Mouse (Mus musculus) stomach, embryonic 15.5 days (tissue): ENCODE data around the gene Ank3. TPM values are rescaled to one million over a fixed set of nuclear protein-coding genes. Genes with fewer than 3 reads are reported as not detected.

ENCODE experiments used
- ATAC-seq: fragments of 200-750 bp; cut with Nextera tagmentation; 2 replicates; pipeline ENCODE4 v1.8.0; 2017; ENCODE audit warnings: low read depth, moderate number of reproducible peaks, moderate TSS enrichment; ENCODE audit not compliant: insufficient read depth, low FRiP score
- H3K27ac ChIP-seq: fragments of 300-500 bp; sonication (generic); 2 replicates; pipeline ENCODE4 v1.5.1; 2015; ENCODE audit warnings: mild to moderate bottlenecking, inconsistent platforms
- H3K27me3 ChIP-seq: fragments of 300-500 bp; sonication (generic); replicated peaks from 2 replicates; pipeline ENCODE4 v1.6.1; 2015; ENCODE audit warnings: inconsistent platforms
- H3K36me3 ChIP-seq: fragments of 300-500 bp; sonication (generic); 2 replicates; pipeline ENCODE4 v1.6.1; 2015; ENCODE audit warnings: inconsistent platforms
- H3K4me1 ChIP-seq: fragments of 300-500 bp; sonication (generic); 2 replicates; pipeline ENCODE4 v1.6.1; 2015; ENCODE audit warnings: inconsistent platforms
- H3K4me2 ChIP-seq: fragments of 300-500 bp; sonication (generic); 2 replicates; pipeline ENCODE4 v1.6.1; 2015; ENCODE audit warnings: mild to moderate bottlenecking, inconsistent platforms
- H3K4me3 ChIP-seq: fragments of 300-500 bp; sonication (generic); replicated peaks from 2 replicates; pipeline ENCODE4 v1.5.1; 2015; ENCODE audit warnings: inconsistent platforms
- H3K9ac ChIP-seq: fragments of 300-500 bp; sonication (generic); 2 replicates; pipeline ENCODE4 v1.6.1; 2015; ENCODE audit warnings: inconsistent platforms
- H3K9me3 ChIP-seq: fragments of 300-500 bp; sonication (generic); 2 replicates; pipeline ENCODE4 v1.6.1; 2016; ENCODE audit warnings: inconsistent platforms
- WGBS: fragments of 180-500 bp; shearing (Covaris S2); methylation state at CpG from one replicate; pipeline ENCODE4 v1.1.7; 2015; 5-methylcytosine and 5-hydroxymethylcytosine counted together
- polyA plus RNA-seq: library from polyadenylated mRNA; unstranded; fragments of >200 nt; fragmentation: Nextera tagmentation; extraction: Ambion mirVana; gene quantifications from 2 replicates; pipeline ENCODE4 v1.2.1, GENCODE M21; 2015

Ank3 gene
- polyA plus RNA-seq, 1 experiment from 2014 or later, result 33.0 TPM

DNA sequence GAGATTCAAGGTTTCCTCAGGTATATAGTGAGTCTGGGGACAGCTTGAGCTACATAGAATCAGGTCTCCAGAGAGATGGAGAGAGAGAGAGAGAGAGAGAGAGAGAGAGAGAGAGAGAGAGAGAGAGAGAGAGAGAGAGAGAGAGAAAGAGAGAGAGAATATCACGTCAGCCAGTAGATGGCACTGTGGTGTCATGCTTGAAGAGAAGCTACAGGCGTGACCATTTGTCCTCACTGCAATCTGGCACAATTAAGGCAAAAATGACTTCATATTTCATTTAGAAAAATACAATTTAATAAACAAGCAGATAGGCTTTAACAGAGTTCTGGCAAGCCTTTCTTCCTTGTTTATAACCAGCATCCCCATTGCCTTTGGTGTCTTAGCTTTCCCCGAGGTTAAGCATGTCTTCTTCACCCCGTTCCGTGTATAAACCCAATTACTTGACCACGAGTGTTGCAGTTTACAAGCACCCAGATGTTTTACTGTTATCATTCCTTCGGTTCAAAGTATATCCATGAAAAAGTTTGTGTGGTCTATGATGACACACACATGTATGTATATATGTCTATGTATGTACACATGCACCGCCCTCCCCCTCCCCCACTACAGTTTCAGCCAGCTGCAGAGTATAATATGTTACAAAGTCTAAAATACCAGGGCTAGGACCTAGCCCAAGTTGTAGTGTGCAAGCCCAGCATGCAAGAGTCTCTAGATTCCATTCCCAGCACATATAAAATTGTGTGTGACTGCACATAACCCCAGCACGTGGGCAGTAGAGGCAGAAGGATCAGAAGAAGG is 53.8 kb downstream of the Ank3 start:
- 38% methylated on average over 9 of the region's 9 CpGs for WGBS
- Histone ChIP-seq H3K4me1 (no peaks in the 10 kb centered on the region), H3K36me3 (no peaks in the 10 kb centered on the region), H3K4me3 (no peak overlapping the region), H3K9ac (no peak overlapping the region), H3K27me3 (no peaks in the 10 kb centered on the region), H3K9me3 (no peaks in the 10 kb centered on the region), H3K4me2 (no peak overlapping the region), H3K27ac (no peak overlapping the region)
- ATAC-seq, result no peak

GRCm38 (mm10) chr10:69453531-69453930 is 55.0 kb downstream of the Ank3 start:
- no peak for ATAC-seq
- Histone ChIP-seq H3K4me1 (no peaks in the 10 kb centered on the region), H3K36me3 (no peaks in the 10 kb centered on the region), H3K4me2 (no peak overlapping the region), H3K27ac (no peak overlapping the region), H3K4me3 (no peak overlapping the region), H3K9ac (no peak overlapping the region), H3K9me3 (no peaks in the 10 kb centered on the region), H3K27me3 (no peaks in the 10 kb centered on the region)
- WGBS, result 89% methylated on average over 6 of the region's 6 CpGs

- no peaks in the 10 kb centered on the region for H3K4me1 ChIP-seq
- no peaks in the 10 kb centered on the region for H3K36me3 ChIP-seq
- H3K4me3 ChIP-seq, result no peak overlapping the region
- ATAC-seq, result no peak
- H3K4me2 ChIP-seq, result no peak overlapping the region
- H3K9ac ChIP-seq, result no peak overlapping the region
- no peaks in the 10 kb centered on the region for H3K27me3 ChIP-seq
- no peak overlapping the region for H3K27ac ChIP-seq
- 67% methylated on average over 7 of the region's 7 CpGs for WGBS
- no peaks in the 10 kb centered on the region for H3K9me3 ChIP-seq
Measured at GRCm38 (mm10) chr10:69454480-69454879, 55.9 kb downstream of the Ank3 start.

GRCm38 (mm10) chr10:69464826-69465225 is 66.3 kb downstream of the Ank3 start:
- 47% methylated on average over 4 of the region's 4 CpGs for WGBS

GRCm38 (mm10) chr10:69465558-69466200 is 67.1 kb downstream of the Ank3 start:
- H3K27ac ChIP-seq, result no peak overlapping the region
- H3K9ac ChIP-seq, result no peak overlapping the region
- ATAC-seq, result no peak
- H3K9me3 ChIP-seq, result no peaks in the 10 kb centered on the region
- no peaks in the 10 kb centered on the region for H3K27me3 ChIP-seq
- H3K4me1 ChIP-seq, result no peaks in the 10 kb centered on the region
- H3K4me3 ChIP-seq, result no peak overlapping the region
- H3K36me3 ChIP-seq, result no peaks in the 10 kb centered on the region
- H3K4me2 ChIP-seq, result no peak overlapping the region
- 74% methylated on average over 11 of the region's 11 CpGs for WGBS

More at GRCm38 (mm10) chr10:69464826-69465225, 66.3 kb downstream of the Ank3 start:
- Histone ChIP-seq H3K4me2 (no peak overlapping the region), H3K9ac (no peak overlapping the region), H3K4me1 (no peaks in the 10 kb centered on the region), H3K4me3 (no peak overlapping the region), H3K27me3 (no peaks in the 10 kb centered on the region), H3K27ac (no peak overlapping the region), H3K36me3 (no peaks in the 10 kb centered on the region), H3K9me3 (no peaks in the 10 kb centered on the region)
- no peak for ATAC-seq

- no peak overlapping the region for H3K4me2 ChIP-seq
- WGBS, result 58% methylated on average over 2 of the region's 2 CpGs
- no peak for ATAC-seq
Measured at GRCm38 (mm10) chr10:69466201-69466585, 67.6 kb downstream of the Ank3 start.

GRCm38 (mm10) chr10:69466586-69466985 is 68.0 kb downstream of the Ank3 start:
- Histone ChIP-seq H3K27ac (no peak overlapping the region), H3K4me3 (no peak overlapping the region), H3K4me1 (no peaks in the 10 kb centered on the region), H3K9ac (no peak overlapping the region), H3K27me3 (no peaks in the 10 kb centered on the region), H3K36me3 (no peaks in the 10 kb centered on the region), H3K9me3 (no peaks in the 10 kb centered on the region), H3K4me2 (no peak overlapping the region)
- ATAC-seq, result no peak
- WGBS, result 62% methylated on average over 4 of the region's 4 CpGs

More at GRCm38 (mm10) chr10:69466201-69466585, 67.6 kb downstream of the Ank3 start:
- Histone ChIP-seq H3K27ac (no peak overlapping the region), H3K4me1 (no peaks in the 10 kb centered on the region), H3K9me3 (no peaks in the 10 kb centered on the region), H3K27me3 (no peaks in the 10 kb centered on the region), H3K4me3 (no peak overlapping the region), H3K36me3 (no peaks in the 10 kb centered on the region), H3K9ac (no peak overlapping the region)

DNA sequence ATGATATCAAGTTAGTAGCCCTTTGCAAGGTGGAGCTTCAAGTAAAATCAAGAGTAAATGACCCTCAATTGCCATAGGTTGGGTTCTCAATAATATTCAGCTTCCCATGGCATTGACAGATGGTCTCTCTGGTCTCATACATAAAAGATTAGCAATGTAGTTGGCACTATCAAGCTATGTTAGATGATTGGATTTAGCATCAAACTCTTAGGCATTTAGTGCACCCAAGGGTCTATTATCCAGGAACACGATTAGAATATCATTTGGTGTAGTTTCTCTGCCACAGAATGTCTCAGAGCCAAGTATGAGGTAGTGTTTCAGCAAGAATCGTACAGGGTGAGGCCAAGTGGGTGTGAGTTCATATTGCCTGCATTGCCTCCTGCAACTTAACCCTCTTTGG is 68.6 kb downstream of the Ank3 start:
- Histone ChIP-seq H3K9ac (no peak overlapping the region), H3K4me2 (no peak overlapping the region), H3K27ac (no peak overlapping the region), H3K4me1 (no peaks in the 10 kb centered on the region), H3K9me3 (no peaks in the 10 kb centered on the region), H3K4me3 (no peak overlapping the region), H3K27me3 (no peaks in the 10 kb centered on the region), H3K36me3 (no peaks in the 10 kb centered on the region)
- ATAC-seq, result no peak
- 77% methylated on average over 2 of the region's 2 CpGs for WGBS

GRCm38 (mm10) chr10:69471841-69472240 is 73.3 kb downstream of the Ank3 start:
- no peak for ATAC-seq
- Histone ChIP-seq H3K9me3 (no peaks in the 10 kb centered on the region), H3K27me3 (no peaks in the 10 kb centered on the region), H3K4me1 (no peaks in the 10 kb centered on the region), H3K36me3 (no peaks in the 10 kb centered on the region), H3K9ac (no peak overlapping the region), H3K4me3 (no peak overlapping the region), H3K27ac (no peak overlapping the region), H3K4me2 (no peak overlapping the region)
- WGBS, result 83% methylated on average over 4 of the region's 4 CpGs

DNA sequence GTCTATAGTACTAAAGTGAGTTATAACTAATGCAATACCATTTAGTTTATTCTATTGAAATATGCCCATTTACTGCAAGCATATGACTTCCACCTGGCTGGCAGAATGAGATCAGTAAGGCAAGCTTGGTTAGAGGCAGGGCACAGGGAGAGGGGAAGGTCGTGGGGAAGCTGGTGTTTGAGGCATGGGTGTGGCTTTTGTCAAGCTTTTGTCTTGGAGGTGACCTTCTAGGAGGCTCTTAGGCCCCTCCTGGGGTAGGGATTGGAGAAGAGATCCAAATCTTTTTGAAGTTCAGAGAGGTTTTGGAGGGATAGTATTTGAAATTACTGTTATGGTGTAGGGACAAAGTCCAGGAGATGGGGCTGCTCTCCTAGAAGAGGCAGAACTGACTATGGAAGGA is 78.3 kb downstream of the Ank3 start:
- H3K9ac ChIP-seq, result no peak overlapping the region
- H3K9me3 ChIP-seq, result no peaks in the 10 kb centered on the region
- no peak overlapping the region for H3K4me3 ChIP-seq
- H3K27me3 ChIP-seq, result no peaks in the 10 kb centered on the region
- no peak overlapping the region for H3K27ac ChIP-seq
- no peaks in the 10 kb centered on the region for H3K36me3 ChIP-seq
- no peak for ATAC-seq
- no peaks in the 10 kb centered on the region for H3K4me1 ChIP-seq
- H3K4me2 ChIP-seq, result no peak overlapping the region
- 19% methylated on average over 1 of the region's 1 CpGs for WGBS

DNA sequence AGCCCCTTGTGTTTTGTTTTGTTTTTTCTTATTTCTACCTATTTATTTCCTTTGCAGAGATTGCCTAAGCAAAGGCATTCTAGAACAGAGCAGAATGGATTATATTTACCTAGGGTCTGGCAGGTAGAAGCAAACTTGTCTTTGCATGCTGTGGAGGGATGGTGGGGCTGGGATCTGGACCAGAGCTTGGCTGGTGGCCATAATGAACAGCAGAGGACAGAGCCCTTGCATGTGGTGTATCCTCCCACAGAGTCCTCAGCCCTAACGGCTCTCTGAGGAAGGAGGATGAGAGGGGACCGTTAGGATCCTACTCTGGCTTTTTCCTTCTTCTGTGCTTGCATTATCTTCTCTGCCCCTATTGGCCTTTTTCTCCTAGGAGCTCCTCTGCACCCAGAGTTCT is 79.1 kb downstream of the Ank3 start:
- no peak overlapping the region for H3K4me2 ChIP-seq

GRCm38 (mm10) chr10:69478831-69479230 is 80.3 kb downstream of the Ank3 start:
- WGBS, result 65% methylated on average over 3 of the region's 3 CpGs
- ATAC-seq, result no peak

More for the DNA sequence above, 79.1 kb downstream of the Ank3 start:
- Histone ChIP-seq H3K4me3 (no peak overlapping the region), H3K9me3 (no peaks in the 10 kb centered on the region), H3K27ac (no peak overlapping the region), H3K9ac (no peak overlapping the region), H3K36me3 (no peaks in the 10 kb centered on the region), H3K27me3 (no peaks in the 10 kb centered on the region), H3K4me1 (no peaks in the 10 kb centered on the region)
- no peak for ATAC-seq
- WGBS, result 51% methylated on average over 2 of the region's 2 CpGs

More at GRCm38 (mm10) chr10:69478831-69479230, 80.3 kb downstream of the Ank3 start:
- Histone ChIP-seq H3K36me3 (no peaks in the 10 kb centered on the region), H3K27me3 (no peaks in the 10 kb centered on the region), H3K4me2 (no peak overlapping the region), H3K27ac (no peak overlapping the region), H3K4me1 (no peaks in the 10 kb centered on the region), H3K9me3 (no peaks in the 10 kb centered on the region), H3K4me3 (no peak overlapping the region), H3K9ac (no peak overlapping the region)
